Mouse (Mus musculus) neural tube, embryonic 15.5 days (tissue): ENCODE data around the gene Plekhh2. TPM values are rescaled to one million over a fixed set of nuclear protein-coding genes. Genes with fewer than 3 reads are reported as not detected.

ENCODE experiments used
- ATAC-seq: fragments of 200-750 bp; cut with Nextera tagmentation; 2 replicates; pipeline ENCODE4 v1.8.0; 2017; ENCODE audit warnings: mild to moderate bottlenecking, moderate TSS enrichment, moderate library complexity; ENCODE audit not compliant: low FRiP score
- H3K27ac ChIP-seq: fragments of 300-500 bp; sonication (generic); replicated peaks from 2 replicates; pipeline ENCODE4 v1.5.1; 2015; ENCODE audit warnings: mild to moderate bottlenecking, inconsistent platforms
- H3K27me3 ChIP-seq: fragments of 300-500 bp; sonication (generic); replicated peaks from 2 replicates; pipeline ENCODE4 v1.6.1; 2015; ENCODE audit warnings: inconsistent platforms
- H3K36me3 ChIP-seq: fragments of 300-500 bp; sonication (generic); 2 replicates; pipeline ENCODE4 v1.6.1; 2015; ENCODE audit warnings: inconsistent platforms
- H3K4me1 ChIP-seq: fragments of 300-500 bp; sonication (generic); 2 replicates; pipeline ENCODE4 v1.6.1; 2015; ENCODE audit warnings: inconsistent platforms
- H3K4me2 ChIP-seq: fragments of 300-500 bp; sonication (generic); 2 replicates; pipeline ENCODE4 v1.6.1; 2015; ENCODE audit warnings: inconsistent platforms, mild to moderate bottlenecking, moderate library complexity
- H3K4me3 ChIP-seq: fragments of 300-500 bp; sonication (generic); replicated peaks from 2 replicates; pipeline ENCODE4 v1.5.1; 2015; ENCODE audit warnings: mild to moderate bottlenecking, inconsistent platforms
- H3K9ac ChIP-seq: fragments of 300-500 bp; sonication (generic); replicated peaks from 2 replicates; pipeline ENCODE4 v1.6.1; 2015; ENCODE audit warnings: mild to moderate bottlenecking, inconsistent platforms
- H3K9me3 ChIP-seq: fragments of 300-500 bp; sonication (generic); replicated peaks from 2 replicates; pipeline ENCODE4 v1.6.1; 2016; ENCODE audit warnings: inconsistent platforms
- WGBS: fragments of 180-500 bp; shearing (Covaris S2); methylation state at CpG from one replicate; pipeline ENCODE4 v1.1.7; 2015; ENCODE audit warnings: mixed read lengths; 5-methylcytosine and 5-hydroxymethylcytosine counted together
- polyA plus RNA-seq: library from polyadenylated mRNA; unstranded; fragments of >200 nt; fragmentation: Nextera tagmentation; extraction: Ambion mirVana; gene quantifications from 2 replicates; pipeline ENCODE4 v1.2.1, GENCODE M21; 2015

Plekhh2 gene
- polyA plus RNA-seq, 1 experiment from 2014 or later: 1.7 TPM

DNA sequence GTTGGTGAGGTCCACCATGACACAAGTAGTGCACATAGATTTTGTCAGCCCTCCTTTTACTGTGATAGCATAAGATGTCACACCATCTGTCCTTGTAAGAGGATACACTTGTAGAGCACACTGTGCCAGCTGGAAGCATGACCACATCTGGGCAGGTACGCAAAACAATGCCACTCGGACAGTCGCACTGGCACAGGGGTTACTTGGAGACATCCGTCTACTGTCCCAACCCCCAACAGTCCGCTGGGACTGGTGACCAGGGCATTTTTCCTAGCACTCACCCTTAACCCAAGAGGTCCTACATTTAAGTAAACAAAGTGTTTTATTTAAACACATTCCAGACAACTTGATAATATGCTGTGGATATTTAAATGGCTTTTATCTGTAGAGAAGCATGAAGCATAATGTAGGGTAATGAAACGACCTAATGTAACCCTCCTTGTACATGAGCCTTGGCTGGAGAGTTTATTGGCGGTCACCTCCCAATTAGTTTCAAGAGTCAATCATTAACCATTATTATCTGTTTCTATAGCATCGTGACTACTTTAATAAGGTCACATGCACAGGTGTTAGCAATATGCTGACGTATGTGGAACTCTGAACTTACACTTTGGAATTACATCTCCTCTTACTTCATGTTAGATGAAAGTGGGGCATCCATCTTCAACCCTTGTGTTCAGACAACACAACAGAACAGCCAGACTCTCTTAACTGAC is 138.8 kb downstream of the Plekhh2 start:
- no peak overlapping the region for H3K9ac ChIP-seq
- H3K9me3 ChIP-seq: no peaks in the 10 kb centered on the region
- H3K36me3 ChIP-seq: 0 out of 2 replicates have a peak, but pooled peaks cover 2% of the 10 kb centered on the region
- H3K4me1 ChIP-seq: no peaks in the 10 kb centered on the region
- 89% methylated on average over 9 of the region's 9 CpGs for WGBS
- no peak overlapping the region for H3K4me2 ChIP-seq
- no peak overlapping the region for H3K27ac ChIP-seq
- no peaks in the 10 kb centered on the region for H3K27me3 ChIP-seq
- no peak for ATAC-seq
- no peak overlapping the region for H3K4me3 ChIP-seq

DNA sequence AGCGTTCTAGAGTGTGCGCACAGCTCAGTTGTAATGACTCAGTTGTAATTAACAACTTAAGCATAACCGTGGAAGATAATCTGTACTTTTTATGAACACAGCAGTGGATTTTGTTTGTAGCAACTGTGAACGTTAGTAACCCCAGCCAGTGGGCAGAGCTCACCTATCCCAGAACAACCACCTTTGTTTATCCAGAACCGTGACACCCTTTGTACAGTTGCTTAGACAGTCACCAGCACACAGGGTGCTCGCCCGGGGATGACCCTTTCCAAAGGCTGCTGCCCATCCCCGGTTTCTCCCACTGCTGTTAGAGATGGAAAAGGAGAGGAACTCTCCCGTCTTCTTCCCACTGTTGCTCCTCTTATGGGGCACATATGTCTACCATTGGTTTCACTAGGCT is 141.8 kb downstream of the Plekhh2 start:
- H3K9me3 ChIP-seq: no peaks in the 10 kb centered on the region
- 93% methylated on average over 9 of the region's 9 CpGs for WGBS
- H3K9ac ChIP-seq: no peak overlapping the region
- no peak overlapping the region for H3K27ac ChIP-seq
- no peak for ATAC-seq
- H3K36me3 ChIP-seq: 0 out of 2 replicates have a peak, but pooled peaks cover 2% of the 10 kb centered on the region
- no peaks in the 10 kb centered on the region for H3K27me3 ChIP-seq
- H3K4me3 ChIP-seq: no peak overlapping the region
- H3K4me2 ChIP-seq: no peak overlapping the region
- H3K4me1 ChIP-seq: peaks cover 21% of the 10 kb centered on the region

- H3K36me3 ChIP-seq: no peaks in the 10 kb centered on the region
- H3K9me3 ChIP-seq: no peaks in the 10 kb centered on the region
- H3K27me3 ChIP-seq: no peaks in the 10 kb centered on the region
- H3K9ac ChIP-seq: no peak overlapping the region
- ATAC-seq: peak; percentile 59; the same call in 1 of the 2 replicates
- no peak overlapping the region for H3K4me3 ChIP-seq
- 45% methylated on average over 5 of the region's 5 CpGs for WGBS
- H3K4me2 ChIP-seq: no peak overlapping the region
- peak overlapping the region; percentile 51; the same call in 1 of the 2 replicates for H3K27ac ChIP-seq
- peaks cover 21% of the 10 kb centered on the region for H3K4me1 ChIP-seq
Observed at GRCm38 (mm10) chr17:84656205-84656604, 144.5 kb downstream of the Plekhh2 start.

- 24% methylated on average over 19 of the region's 19 CpGs for WGBS
- Histone ChIP-seq H3K4me3 (no peak overlapping the region), H3K4me2 (no peak overlapping the region; the same call in 1 of the 2 replicates), H3K9ac (no peak overlapping the region), H3K9me3 (no peaks in the 10 kb centered on the region), H3K27ac (peak overlapping the region; percentile 51; the same call in 1 of the 2 replicates), H3K4me1 (peaks cover 21% of the 10 kb centered on the region), H3K27me3 (no peaks in the 10 kb centered on the region), H3K36me3 (no peaks in the 10 kb centered on the region)
- peak; percentile 58 for ATAC-seq
Observed at GRCm38 (mm10) chr17:84656653-84657421, 145.1 kb downstream of the Plekhh2 start.

- Histone ChIP-seq H3K4me1 (peaks cover 21% of the 10 kb centered on the region), H3K4me3 (no peak overlapping the region), H3K9ac (no peak overlapping the region), H3K4me2 (no peak overlapping the region; the same call in 1 of the 2 replicates), H3K36me3 (no peaks in the 10 kb centered on the region), H3K27ac (no peak overlapping the region), H3K27me3 (no peaks in the 10 kb centered on the region), H3K9me3 (no peaks in the 10 kb centered on the region)
- WGBS: 43% methylated on average over 3 of the region's 3 CpGs
- peak; percentile 34; the same call in 1 of the 2 replicates for ATAC-seq
Observed at GRCm38 (mm10) chr17:84657422-84657732, 145.7 kb downstream of the Plekhh2 start.

DNA sequence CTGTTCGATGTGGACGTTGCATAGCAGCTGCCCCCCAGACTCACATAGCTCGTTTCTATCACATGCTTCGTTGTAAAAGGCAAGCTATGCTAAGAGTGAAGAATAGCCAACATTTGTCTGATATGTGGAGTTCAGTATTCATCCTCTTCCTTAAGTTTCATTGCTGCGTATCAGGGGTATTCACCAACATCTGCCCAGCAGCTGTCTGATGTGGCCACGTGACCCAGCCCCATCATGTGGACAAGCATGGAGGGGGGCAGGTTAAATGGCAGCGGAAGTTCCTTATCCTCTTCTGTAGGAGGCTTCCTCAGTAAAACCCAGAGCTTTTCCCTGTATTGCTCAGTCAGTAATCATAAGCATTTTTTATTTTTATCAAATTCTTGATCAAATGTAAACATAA is 146.1 kb downstream of the Plekhh2 start:
- 66% methylated on average over 7 of the region's 7 CpGs for WGBS
- no peak overlapping the region for H3K9ac ChIP-seq
- H3K4me1 ChIP-seq: peaks cover 21% of the 10 kb centered on the region
- no peaks in the 10 kb centered on the region for H3K9me3 ChIP-seq
- H3K4me3 ChIP-seq: no peak overlapping the region
- H3K27me3 ChIP-seq: no peaks in the 10 kb centered on the region
- H3K36me3 ChIP-seq: no peaks in the 10 kb centered on the region
- no peak overlapping the region for H3K4me2 ChIP-seq
- ATAC-seq: no peak
- no peak overlapping the region for H3K27ac ChIP-seq

DNA sequence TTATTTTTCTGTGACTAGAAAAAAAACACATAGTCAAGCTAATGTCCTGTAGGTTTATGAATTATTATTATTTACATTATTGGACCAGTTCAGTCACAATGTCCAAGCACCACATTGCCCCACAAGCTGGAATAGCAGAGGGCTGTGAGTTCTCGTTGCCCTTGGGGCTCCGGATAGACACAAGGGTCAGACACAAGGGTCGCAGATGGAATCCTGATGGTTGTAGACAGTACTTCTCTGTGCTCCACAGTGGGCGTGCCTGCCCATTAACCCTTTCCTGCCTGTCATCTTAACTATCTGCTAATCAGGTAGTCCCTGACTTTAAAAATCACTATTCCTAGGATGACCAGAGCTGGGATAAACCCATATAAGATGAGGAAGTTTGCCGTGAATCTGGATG is 146.5 kb downstream of the Plekhh2 start:
- no peak overlapping the region for H3K4me3 ChIP-seq
- no peaks in the 10 kb centered on the region for H3K9me3 ChIP-seq
- no peaks in the 10 kb centered on the region for H3K36me3 ChIP-seq
- no peaks in the 10 kb centered on the region for H3K27me3 ChIP-seq
- WGBS: 53% methylated on average over 5 of the region's 5 CpGs
- peaks cover 21% of the 10 kb centered on the region for H3K4me1 ChIP-seq
- H3K9ac ChIP-seq: no peak overlapping the region
- H3K4me2 ChIP-seq: no peak overlapping the region
- ATAC-seq: no peak
- no peak overlapping the region for H3K27ac ChIP-seq

GRCm38 (mm10) chr17:84658951-84659350 is 147.3 kb downstream of the Plekhh2 start:
- Histone ChIP-seq H3K9ac (no peak overlapping the region), H3K36me3 (no peaks in the 10 kb centered on the region), H3K4me2 (no peak overlapping the region), H3K27ac (no peak overlapping the region), H3K4me1 (peaks cover 21% of the 10 kb centered on the region), H3K9me3 (no peaks in the 10 kb centered on the region), H3K27me3 (no peaks in the 10 kb centered on the region), H3K4me3 (no peak overlapping the region)
- 64% methylated on average over 8 of the region's 8 CpGs for WGBS
- ATAC-seq: no peak

GRCm38 (mm10) chr17:84665053-84665452 is 153.4 kb downstream of the Plekhh2 start:
- H3K27me3 ChIP-seq: no peaks in the 10 kb centered on the region; the same call in 1 of the 2 replicates
- 30% methylated on average over 10 of the region's 10 CpGs for WGBS
- peaks cover 10% of the 10 kb centered on the region for H3K4me1 ChIP-seq
- H3K4me2 ChIP-seq: no peak overlapping the region
- H3K27ac ChIP-seq: no peak overlapping the region
- no peak overlapping the region for H3K4me3 ChIP-seq
- no peaks in the 10 kb centered on the region for H3K36me3 ChIP-seq
- ATAC-seq: no peak
- H3K9me3 ChIP-seq: no peaks in the 10 kb centered on the region
- no peak overlapping the region for H3K9ac ChIP-seq

- Histone ChIP-seq H3K9me3 (no peaks in the 10 kb centered on the region), H3K9ac (no peak overlapping the region), H3K27ac (no peak overlapping the region), H3K4me3 (no peak overlapping the region), H3K36me3 (no peaks in the 10 kb centered on the region), H3K4me1 (peaks cover 10% of the 10 kb centered on the region), H3K27me3 (no peaks in the 10 kb centered on the region; the same call in 1 of the 2 replicates), H3K4me2 (no peak overlapping the region)
- WGBS: 24% methylated on average over 9 of the region's 9 CpGs
- no peak for ATAC-seq
Observed at GRCm38 (mm10) chr17:84665691-84666090, 154.0 kb downstream of the Plekhh2 start.

DNA sequence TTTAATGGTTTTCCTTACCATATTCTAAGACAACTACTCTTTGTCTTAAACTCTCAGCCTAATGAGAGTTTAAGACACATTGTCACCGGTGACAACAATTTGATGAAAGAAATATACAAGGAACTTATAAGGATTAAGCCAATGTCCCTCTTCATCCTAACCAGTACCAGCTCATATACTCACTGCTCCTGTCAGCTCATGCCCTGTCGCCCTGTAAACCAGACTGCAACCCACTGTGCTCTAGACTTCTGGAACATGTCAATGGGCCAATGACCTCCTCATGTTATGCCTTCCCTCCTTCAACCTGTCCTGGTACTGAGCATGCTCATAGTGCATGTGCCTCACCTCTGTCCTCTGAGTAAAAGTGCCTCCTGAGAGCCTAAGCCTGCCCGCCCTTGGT is 156.2 kb downstream of the Plekhh2 start:
- Histone ChIP-seq H3K4me2 (no peak overlapping the region), H3K4me3 (no peak overlapping the region), H3K9me3 (no peaks in the 10 kb centered on the region), H3K27ac (no peak overlapping the region), H3K4me1 (peaks cover 10% of the 10 kb centered on the region), H3K27me3 (peaks cover 4% of the 10 kb centered on the region; the same call in 1 of the 2 replicates), H3K36me3 (no peaks in the 10 kb centered on the region), H3K9ac (no peak overlapping the region)
- no peak for ATAC-seq
- 95% methylated on average over 3 of the region's 3 CpGs for WGBS
